In genomic region chr5:29378298-29379036, GRCm38 (mm10) we compare ENCODE assay signal across 8 mouse cellular contexts. TPM values are rescaled to one million over a fixed set of nuclear protein-coding genes. Genes with fewer than 3 reads are reported as not detected.
DNase-seq lines count a peak whose midpoint lies in the region; ATAC-seq lines count a peak whose summit lies in the region.

Gene Lmbr1, minus strand, starts transcription at chr5:29378390.

- peak within 1 kb of the TSS; percentile 86 for H3K27ac ChIP-seq in hindbrain, embryonic 14.5 days

- ATAC-seq in hindbrain, embryonic 14.5 days (ENCODE audit: low FRiP score): peak; percentile 99

- WGBS in hindbrain, embryonic 14.5 days: under 1% methylated on average over 40 of the region's 40 CpGs

- H3K36me3 ChIP-seq in hindbrain, embryonic 14.5 days (replicated peaks; ENCODE audit: control insufficient read depth, insufficient read depth): no peaks in the 10 kb centered on the region

- peak within 1 kb of the TSS; percentile 86 for H3K9ac ChIP-seq in hindbrain, embryonic 14.5 days

- H3K9me3 ChIP-seq in hindbrain, embryonic 14.5 days (ENCODE audit: control insufficient read depth, low read length): 0 out of 2 replicates have a peak, but pooled peaks cover 5% of the 10 kb centered on the region

- peaks cover 13% of the 10 kb centered on the region for H3K4me1 ChIP-seq in hindbrain, embryonic 14.5 days (replicated peaks; ENCODE audit: control insufficient read depth, insufficient read depth, low read length)

- peak; percentile 93 for DNase-seq in WW6 (ENCODE audit: low read depth, low spot score)
- peak; percentile 95 for DNase-seq in cerebellum, postnatal 36 days
- DNase-seq in frontal cortex, postnatal 25 days (ENCODE audit: low spot score in 2 of 2): peak; percentile 83 to 89
- DNase-seq in hindbrain, embryonic 14.5 days (ENCODE audit: low spot score): peak; percentile 97
- peak; percentile 89 to 90 for DNase-seq in layer of hippocampus, postnatal 25 days (ENCODE audit: extremely low spot score in 1 of 2, low spot score in 1 of 2)
- DNase-seq in lung, postnatal 14 days: peak; percentile 95
- peak; percentile 92 for DNase-seq in ovary, postnatal 36 days (ENCODE audit: low spot score)
- peak; percentile 92 for DNase-seq in thymus, postnatal 14 days

- H3K4me3 ChIP-seq in hindbrain, embryonic 14.5 days (replicated peaks; ENCODE audit: low read length): peak within 1 kb of the TSS; percentile 75

- H3K4me2 ChIP-seq in hindbrain, embryonic 14.5 days (replicated peaks): peak within 1 kb of the TSS; percentile 83

- H3K27me3 ChIP-seq in hindbrain, embryonic 14.5 days (ENCODE audit: control insufficient read depth, insufficient read depth, low read length): no peaks in the 10 kb centered on the region

RNA-seq across cellular contexts. Expression of gene Lmbr1, which starts in this region (rescaled TPM):
- 42.2 and 44.4 TPM in 2 replicates for polyA plus RNA-seq in hindbrain, embryonic 14.5 days (2014; fragmentation: Nextera tagmentation; extraction: Ambion mirVana)
- 10 to 100 TPM; 25.8 to 29.2 TPM for total RNA-seq in layer of hippocampus, postnatal 25 days (2021)

Comparison
In these comparisons a context has a peak if more than half of its experiments do, and no peak if none do; other contexts are left out.
1. Peak in every context shown above with its lines: DNase-seq, ATAC-seq, H3K4me3 ChIP-seq and H3K27ac ChIP-seq.